Comparison of ENCODE assay signal across 15 mouse cellular contexts in the genomic region with DNA sequence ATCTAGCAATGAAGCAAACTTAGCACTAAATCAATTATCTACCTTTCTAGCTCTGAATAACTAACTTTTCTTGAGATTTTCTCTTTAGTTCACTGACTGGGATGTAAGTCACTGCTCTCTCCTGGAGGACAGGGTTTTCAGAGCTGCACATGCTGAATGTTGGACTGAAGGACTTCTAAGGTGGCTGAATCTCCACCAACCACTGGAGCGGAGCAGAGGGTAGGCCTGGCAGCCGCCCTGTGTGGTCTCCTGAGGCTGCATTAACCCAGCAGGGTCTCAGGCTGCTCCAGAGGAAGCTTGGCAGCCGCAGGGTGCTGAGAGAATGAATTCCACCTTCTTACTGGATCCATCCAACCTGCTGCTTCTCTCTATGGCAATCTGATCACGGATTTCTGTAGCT.
"Had no signal": no experiment of that assay in that cellular context is flagged by ENCODE, and none has a peak within 500 bp of the region (broad histone marks: within the 10 kb centered on the region; RNA-seq: fewer than 3 reads in every experiment).

No protein-coding gene starts in this region.

- H3K27me3 ChIP-seq: neural tube, embryonic 13.5 days; neural tube, embryonic 15.5 days; stomach, embryonic 15.5 days had no signal

- DNase-seq: retina, postnatal 1 day; right cerebral cortex, adult 18-20 months; right cerebral cortex, postnatal 14 days; right cerebral cortex, postnatal 25 days; right cerebral cortex, postnatal 4 days; spleen, adult 18-20 months; thymus, adult 18-20 months; thymus, adult 2 months; thymus, postnatal 14 days; thymus, postnatal 25 days; thymus, postnatal 36 days; thymus, postnatal 4 days had no signal
